Mouse (Mus musculus): ENCODE measurements at regions not wholly inside any gene's neighbourhood (a gene's known extent, or its start where the extent isn't known, plus 50 kb on each side); places are given as distances from the start of the nearest gene placed in this dataset.

GRCm38 (mm10) chr7:63822001-63822400 lies 94.7 kb upstream of the E030018B13Rik start:
- TF ChIP-seq POLR2A (IDR thresholded peaks at IDR 0.05; ENCODE audit: control insufficient read depth, low read depth, low read length) (no peak), CTCF (IDR thresholded peaks at IDR 0.05; ENCODE audit: control insufficient read depth, insufficient read depth, insufficient replicate concordance, low read depth, low read length) (no peak)

Data from testis, adult 2 months (tissue).